Mouse (Mus musculus) megakaryocyte, embryonic 14.5 days (primary cell): ENCODE measurements around the gene Ccr10.

Experiments used
- FLI1 ChIP-seq: IDR thresholded peaks from 2 replicates; pipeline ENCODE4 v1.6.1; 2012; ENCODE audit warnings: low read length, inconsistent platforms, mixed read lengths
- GATA1 ChIP-seq: IDR thresholded peaks from 3 replicates; pipeline ENCODE4 v1.6.1; 2012; ENCODE audit warnings: mixed read lengths, low read length, inconsistent platforms, borderline replicate concordance

GRCm38 (mm10) chr11:101182771-101183517 lies 7.7 kb upstream of the Ccr10 start:
- TF ChIP-seq GATA1 (no peak), FLI1 (no peak)
